Mouse (Mus musculus) lung, postnatal 14 days (tissue): Measurements from ENCODE around the gene Cdt1.
"Not testable (repeated sequence)": the region's sequence is repeated elsewhere in the genome, so short reads cannot be mapped to it uniquely, and the experiment has no call there.

Experiments
- DNase-seq: peaks from one replicate; pipeline ENCODE4 v3.0.0; 2021

Cdt1 gene

DNA sequence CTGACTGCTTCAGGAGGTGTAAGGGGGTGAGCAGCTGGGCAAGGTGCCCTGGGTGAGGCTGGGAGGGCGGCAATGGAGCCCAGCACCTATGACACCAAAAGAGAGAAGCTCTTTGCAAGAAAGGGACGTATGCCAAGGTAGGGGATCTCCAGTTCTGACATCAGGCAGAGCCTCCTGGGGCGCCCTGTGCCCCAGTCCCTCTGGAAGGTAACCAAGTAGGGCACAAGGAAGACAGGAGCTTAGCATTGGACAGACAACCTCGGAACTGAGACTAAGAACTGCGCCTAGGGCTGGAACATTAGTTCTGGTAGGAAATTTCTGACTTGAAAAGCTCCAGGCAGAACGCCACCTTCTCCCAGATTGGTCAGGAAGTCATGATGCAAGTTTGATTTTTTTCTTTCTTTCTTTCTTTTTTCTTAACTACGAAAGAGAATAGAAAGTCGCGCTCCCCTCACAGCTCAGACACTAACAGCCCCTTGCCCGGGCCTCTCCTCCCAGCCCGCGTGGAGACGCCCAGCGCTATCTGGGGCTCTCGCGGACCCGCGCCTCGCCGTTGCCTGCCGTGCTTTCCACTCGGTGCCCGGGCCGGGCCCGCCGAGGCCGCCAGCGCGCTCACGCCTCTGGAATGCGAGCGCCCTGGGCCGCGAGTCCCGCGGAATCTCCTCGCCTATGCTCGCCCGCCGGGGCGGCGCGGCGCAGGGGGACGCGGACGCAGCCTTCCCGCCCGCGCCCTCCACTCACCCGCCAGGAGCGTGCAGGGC is 17.4 kb upstream of the Cdt1 start:
- DNase-seq, result peak; percentile 64

DNA sequence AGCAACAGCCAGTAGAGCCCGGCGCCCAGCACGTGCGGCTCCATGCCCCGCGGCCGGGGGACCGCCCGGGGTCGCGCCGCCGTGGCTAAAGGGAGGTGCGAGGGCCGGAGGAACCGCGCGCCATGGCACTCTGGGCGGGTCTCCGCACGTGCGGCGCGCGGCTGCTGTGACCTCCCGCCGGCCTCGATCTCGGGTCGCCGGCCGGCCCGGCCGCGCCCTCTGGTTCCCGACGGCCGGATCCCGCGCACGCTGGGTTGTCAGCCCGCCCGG is 16.9 kb upstream of the Cdt1 start:
- DNase-seq, result no peak

DNA sequence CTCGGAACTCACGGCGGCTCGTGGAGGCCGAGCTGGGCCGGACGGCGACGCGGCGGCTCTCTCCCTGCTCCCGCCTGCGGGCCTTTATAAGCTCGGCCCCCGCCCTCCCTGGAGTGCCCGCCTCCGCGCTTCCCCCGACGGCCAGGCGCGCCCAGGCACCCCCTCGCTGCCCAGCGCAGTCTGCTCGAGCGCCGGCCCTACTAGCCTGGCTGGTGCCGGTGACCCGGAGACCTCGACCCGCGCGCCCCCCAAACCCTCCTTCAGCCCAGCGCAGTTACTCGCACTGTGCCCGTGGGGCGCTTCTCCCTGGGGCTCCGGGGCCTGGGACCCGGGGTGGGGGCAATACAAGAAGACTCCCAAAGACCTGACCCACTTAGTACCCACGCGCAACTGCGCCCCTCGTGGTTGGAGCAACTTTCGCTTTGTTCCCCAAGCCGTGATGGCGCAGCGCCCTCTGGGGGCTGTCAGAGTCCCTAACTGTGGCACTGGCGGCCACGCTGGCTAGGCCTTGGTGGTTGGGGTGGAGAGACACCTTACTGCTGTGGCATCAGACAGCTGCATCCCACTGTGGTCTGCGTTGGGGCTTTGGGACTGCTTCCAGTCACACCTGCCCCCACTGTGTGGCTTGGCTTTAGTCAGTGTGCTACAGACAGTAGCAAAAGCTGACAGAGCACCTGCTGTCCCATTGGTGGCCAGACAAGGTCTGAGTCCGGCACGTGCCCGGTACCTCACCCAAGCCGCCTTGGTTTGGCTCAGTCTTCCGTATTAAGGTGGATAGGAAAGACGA is 16.4 kb upstream of the Cdt1 start, which contains the start of gene Piezo1:
Piezo1 (minus strand) TSS at position 65 of the 787 bp plus-strand sequence.
- DNase-seq, result peak; percentile 98

DNA sequence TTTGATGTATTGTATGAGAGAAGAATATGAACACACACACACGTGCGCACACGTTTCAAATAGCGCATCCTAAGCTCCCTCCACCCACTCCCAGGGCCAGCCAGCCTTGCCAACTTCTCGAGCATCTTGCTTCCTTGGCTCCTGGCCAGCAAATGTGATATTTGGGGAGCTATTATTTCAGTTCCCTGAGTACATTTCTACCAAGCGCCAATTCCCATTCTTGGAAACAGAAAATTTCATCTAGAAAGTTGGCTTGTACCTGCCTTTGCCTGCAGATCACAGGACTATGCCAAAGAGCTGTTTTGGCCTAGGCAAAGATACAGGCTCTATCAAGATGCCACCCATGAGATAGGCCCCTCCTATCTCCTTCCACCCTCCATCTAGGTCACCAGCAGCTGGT is 13.0 kb upstream of the Cdt1 start:
- DNase-seq, result no peak

DNA sequence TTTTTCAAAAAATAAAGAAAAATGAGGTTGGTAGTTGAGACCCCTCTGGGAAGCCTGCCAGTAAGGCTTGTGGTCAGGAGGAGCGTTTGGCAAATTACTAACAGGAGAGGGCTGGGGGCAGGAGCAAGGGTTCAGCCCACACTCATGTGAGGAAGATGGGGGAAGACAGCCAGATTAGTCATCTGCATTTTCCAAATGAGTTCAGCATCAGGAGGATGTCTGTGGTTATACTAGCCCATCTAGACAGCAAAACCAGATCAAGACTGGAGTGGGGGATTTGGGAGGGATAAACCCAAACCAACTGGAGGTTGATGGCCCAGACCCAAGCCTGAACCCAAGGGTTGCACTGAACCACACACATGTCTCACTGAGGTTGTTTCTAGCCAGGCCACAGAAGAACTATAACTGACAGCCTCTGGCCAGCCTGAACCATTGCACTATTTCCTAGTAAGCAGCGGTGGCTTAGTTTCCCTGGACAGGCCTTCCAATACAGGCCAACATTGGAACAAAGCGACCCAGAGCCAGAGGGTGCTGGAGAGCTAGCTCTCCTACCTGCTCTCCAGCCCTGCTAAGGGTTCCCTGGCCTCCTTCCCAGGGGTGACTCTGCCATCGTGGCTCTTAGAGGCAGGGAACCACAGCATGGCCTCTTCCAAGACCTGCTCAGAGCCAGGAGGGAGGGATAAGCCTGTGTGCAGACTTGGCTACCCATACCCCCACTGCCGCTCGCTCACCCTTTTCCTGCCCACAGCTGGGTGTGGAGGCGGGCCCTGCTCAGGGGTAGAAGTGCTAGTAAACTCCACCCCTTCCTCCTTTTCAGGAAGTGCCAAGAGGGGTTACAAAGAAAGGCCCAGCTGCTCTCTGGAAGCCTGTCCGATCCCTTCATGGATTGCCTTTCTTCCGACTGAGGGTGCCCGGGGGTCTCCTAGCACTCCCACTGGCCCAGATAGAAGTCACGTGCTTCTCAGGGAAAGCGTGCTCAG is 11.5 kb upstream of the Cdt1 start:
- DNase-seq, result peak; percentile 70

DNA sequence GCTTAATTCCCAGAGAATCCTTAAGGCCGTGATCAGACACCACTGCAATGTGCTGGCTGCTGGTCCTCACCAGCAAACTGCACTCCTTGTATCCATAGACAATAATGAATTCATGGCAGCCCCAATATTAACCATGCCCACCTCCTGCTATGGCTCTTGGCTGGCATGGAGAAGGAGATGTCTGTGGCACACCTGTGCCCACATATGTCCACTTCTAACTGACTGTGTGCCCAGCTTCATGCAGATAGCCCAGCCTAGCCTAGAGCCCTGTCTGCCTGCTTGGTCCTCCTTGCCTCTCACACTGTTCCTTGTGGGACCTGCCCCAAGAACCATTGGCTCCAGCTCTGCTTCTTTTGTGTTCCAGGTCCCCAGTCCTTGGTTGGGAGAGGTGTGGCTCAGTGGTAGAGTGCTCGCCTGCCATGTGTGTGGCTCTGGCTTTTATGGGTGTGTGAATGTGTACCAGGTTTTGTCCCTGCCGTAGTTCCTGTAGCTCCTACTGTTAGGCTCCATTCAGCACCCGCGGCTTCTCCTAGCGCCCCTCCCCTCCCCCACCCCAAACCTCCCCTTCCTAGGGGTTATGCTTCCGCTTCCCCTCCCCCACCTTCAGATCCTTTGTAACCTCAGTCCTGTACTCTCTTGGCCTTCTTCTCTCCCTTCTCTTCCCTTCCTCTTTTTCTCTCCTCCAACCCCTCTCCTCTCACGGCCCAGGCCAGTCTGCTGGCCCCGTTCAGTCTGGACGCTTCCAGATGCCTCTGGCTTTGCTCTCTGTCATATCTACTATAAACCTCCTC is 10.4 kb upstream of the Cdt1 start:
- no peak for DNase-seq

DNA sequence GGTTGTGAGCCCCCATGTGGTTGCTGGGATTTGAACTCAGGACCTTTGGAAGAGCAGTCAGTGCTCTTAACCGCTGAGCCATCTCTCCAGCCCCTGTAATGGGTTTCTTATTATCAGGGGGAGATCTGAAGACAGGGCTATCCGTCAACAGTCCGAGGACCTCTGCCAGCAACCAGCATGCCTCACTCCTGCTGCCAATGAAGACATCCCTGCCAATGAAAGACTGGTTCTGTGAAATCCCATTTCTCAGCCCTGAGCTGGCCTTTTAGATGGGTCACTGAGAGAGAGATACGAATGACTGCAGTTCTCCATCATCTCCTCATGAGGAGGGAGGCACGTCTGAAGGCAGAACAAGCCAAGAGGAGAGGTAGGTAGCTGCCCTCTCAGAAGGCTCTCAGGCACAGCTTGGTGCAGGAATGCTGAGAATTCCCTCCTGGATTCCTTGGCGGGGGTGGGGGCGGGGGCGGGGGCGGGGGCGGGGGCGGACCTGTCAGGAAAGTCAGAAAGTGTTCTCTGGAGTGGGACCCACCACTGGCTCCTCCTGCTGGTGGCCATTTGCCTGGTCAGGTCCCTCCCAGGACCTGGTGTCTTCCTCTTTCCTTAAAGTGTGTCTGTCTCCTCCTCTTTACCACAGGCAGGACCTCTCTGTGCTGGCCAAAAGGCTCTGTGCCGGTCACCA is 9.0 kb upstream of the Cdt1 start:
- peak; percentile 46 for DNase-seq

DNA sequence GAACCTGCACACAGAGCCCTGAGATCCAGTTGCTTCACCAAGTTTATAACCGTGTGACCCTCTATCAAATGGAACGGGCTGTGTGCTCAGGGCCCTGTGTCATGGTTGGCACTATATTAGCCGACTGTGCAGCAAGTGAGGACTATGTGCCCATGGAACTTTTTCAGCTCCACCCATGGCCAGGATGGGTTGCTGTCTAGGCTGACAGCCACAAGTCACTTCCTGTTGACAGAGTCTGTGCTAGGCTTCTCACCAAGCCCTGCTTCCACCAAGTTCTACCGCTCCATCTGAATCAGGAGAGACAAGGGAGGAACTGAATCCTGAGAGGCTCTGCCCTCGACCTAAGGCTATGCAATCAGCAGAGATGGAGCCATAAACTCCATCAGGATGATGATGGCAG is 6.6 kb upstream of the Cdt1 start:
- no peak for DNase-seq

DNA sequence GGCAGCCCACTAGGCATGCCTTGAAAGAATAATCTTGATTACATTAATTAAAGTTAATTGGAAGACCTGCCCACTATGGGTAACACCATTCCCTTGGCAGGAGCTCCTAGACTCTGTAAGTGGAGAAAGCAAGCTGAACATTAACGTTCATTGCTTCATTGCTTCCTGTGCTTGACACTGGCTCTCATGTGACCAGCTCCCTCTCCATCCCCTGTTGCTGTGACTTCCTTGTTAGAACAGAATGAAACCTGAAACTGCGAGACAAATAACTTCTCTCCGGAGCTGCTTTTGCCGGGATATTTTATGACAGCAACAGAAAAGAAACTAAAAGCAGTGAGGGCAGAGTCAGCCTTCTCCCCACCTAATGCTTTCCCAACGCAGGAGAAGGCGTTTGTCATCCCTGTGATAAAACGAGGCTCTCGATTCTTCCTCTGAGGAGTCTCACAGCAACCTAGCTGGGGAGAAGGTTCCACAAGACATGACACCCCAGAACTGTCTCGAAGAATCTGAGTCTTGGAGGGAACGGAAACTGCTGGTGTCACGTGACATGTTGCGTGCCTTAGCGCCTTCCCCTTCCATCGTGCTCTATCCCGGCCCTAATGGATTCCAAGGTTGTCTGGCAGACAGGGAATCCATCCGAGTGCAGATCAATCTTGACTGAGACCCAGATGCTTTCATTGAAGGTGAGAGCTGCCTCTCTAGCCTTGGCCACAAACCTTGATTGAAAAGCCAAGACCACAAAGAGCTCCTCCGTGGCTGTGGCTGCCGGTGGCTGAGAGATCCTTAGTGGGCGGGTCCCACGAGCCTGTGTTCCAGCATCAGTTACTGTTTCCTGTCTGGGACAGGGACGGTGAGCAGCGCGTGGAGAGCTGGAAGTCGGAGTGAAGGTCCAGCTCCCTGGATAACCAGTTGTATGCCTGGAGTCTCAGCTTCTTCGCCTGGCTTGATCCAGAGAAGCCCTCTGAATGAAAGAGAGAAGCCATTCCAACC is 3.2 kb upstream of the Cdt1 start:
- no peak for DNase-seq

DNA sequence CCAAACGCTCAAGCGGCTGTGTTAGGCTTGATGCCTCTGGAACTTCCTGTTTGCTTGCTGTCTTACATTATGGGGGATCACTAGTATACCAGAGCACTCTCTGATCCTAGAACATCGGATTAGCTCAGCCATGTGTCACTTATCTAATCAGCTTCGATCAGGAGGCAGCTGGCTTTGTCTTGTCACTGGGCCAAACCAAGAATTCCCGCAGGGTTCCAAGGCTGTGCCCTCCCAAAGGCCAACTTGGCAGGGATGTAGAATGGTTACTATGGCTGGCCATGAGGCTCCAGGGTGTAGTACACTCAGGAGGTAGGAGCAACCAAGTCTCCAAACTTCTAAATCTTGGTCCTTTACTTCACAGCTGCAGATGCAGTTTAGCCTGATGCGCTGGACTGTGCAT is 1.0 kb upstream of the Cdt1 start:
- DNase-seq, result no peak

DNA sequence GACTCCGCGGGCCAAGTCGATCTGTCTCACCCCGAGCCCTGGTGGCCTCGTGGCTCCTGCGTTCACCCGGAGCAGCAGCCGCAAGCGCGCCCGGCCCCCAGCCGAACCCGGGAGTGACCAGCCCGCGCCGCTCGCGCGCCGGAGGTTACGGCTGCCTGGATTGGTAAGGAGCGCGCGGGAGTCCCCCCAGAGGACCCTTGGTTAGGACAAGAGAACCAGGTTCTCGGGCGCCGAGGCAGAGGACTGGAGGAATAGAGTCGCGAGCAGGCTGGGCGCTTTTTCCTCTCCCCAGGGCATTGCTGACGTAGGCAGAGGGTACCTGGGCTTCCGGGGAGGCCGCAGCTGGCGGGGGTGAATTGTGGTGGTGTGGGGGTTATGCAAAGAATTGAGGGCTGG is 292 bp downstream of the Cdt1 start:
- DNase-seq, result no peak

DNA sequence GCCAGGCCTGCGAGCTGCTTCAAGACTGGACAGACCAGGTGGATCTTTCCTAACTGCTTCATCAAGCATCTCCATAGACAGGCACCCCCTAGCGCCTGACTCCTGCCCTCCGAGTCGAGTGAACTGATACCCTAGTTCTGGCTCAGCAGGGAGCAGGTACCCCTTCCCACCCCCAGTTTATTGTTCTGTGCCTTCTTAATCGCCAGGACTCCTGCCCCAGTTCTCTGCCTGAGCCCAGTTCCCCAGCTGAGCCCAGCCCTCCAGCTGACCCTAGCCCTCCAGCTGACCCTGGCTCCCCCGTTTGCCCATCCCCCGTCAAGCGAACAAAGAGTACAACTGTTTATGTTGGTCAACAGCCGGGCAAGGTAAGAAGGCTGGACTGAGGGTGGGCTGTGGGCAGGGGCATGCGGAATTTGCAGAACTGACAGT is 1.1 kb downstream of the Cdt1 start:
- no peak for DNase-seq

DNA sequence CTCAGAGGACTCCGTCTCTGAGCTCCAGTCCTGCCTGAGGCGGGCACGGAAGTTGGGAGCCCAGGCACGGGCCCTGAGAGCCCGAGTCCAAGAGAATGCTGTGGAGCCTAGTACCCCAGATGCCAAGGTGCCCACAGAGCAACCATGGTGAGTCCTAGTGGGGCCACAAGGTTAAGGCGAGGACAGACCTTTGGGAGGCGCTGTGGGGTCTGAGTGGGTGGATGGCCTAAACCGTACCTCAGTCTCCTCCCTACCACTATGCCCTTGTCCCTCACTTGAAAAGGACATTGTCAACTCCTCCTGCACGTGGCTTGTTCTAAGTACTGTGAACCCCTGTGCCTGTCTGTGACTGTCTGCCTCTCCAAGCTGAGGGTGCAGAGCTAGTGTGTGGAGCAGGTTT is 1.5 kb downstream of the Cdt1 start:
- no peak for DNase-seq

DNA sequence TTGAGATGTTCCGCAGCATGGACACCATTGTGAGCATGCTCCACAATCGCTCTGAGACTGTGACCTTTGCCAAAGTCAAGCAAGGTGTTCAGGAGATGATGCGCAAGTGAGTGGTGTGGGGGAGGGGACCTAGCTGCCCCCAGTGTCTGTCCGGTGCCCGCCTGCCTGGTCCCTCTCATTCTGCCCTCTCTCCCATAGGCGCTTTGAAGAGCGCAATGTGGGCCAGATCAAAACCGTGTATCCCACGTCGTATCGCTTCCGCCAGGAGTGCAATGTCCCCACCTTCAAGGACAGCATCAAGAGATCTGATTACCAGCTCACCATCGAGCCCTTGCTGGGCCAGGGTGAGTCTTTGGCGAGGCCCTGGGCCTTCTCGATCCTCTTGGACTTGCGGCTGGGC is 2.2 kb downstream of the Cdt1 start:
- DNase-seq, result no peak

DNA sequence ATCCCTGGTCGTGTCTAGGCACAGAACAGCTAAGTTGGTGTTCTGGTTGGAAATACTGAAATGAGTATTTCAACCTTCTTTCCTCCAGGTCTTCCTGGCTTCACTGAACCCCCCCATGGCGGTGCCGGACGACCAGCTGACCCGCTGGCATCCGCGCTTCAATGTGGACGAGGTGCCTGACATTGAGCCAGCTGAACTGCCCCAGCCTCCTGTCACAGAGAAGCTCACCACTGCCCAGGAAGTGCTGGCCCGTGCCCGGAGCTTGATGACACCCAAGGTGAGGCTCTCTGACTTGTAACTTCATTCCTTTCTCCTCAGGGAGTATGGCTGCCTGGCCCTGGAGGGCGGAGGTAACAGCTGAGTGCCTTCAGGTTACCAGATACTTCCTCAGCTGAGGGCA is 3.3 kb downstream of the Cdt1 start:
- no peak for DNase-seq

DNA sequence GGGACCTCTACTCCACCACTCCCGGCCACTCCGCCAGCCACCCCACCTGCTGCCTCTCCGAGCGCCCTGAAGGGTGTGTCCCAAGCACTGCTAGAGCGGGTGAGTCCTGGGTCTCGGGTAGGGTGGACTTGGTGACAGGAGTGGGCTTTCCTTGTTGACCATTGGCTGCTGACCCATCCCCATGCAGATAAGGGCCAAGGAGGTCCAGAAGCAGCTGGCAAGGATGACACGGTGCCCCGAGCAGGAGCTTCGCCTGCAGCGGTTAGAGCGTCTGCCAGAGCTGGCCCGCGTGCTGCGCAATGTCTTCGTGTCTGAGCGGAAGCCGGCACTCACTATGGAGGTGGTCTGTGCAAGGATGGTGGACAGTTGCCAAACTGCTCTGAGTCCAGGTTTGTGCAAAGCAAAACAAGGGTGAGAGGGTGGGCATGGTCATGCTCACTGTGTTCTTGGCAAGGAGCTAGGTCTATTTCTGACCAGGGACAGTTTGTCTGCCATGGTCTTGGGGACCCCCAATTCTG is 4.0 kb downstream of the Cdt1 start:
- DNase-seq, result no peak

DNA sequence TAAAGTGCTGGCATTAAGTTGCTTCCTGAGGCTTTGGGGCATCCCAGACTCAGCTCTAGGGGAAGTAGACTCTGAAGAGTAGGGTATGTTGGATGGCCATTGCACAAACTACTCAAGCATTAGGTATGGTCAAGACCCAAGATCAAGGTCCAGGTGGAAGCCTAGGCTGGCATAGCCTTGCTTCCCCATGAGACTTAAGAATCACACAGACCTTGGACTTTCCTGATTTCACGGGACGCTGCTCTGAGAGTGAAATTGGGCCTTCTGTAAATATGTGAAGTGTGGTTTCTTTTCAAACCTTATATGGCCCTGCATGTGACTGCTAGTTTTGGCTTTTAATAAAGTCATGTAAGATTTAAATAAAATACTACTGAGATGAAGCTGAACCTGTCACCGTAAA is 4.9 kb downstream of the Cdt1 start:
- DNase-seq, result no peak

DNA sequence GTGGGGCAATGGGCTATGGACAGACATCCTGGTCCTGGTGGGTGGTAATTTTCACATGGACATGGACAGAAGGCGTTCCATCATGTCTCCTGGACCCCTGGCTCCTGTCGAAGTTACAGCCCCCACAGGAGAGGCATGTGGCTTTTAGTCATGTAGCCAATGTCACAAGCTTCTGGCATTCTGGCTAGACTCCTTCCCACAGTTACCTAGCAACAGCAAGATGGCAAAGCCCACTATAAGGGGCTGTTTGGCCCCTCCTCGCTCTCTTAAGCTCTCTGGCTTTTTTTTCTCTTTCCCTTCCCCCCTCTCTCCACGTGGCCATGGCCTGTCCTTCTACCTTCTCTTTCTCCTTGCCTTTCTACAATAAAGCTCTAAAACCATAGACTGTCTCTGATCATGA is 5.4 kb downstream of the Cdt1 start:
- DNase-seq, result not testable (repeated sequence)

DNA sequence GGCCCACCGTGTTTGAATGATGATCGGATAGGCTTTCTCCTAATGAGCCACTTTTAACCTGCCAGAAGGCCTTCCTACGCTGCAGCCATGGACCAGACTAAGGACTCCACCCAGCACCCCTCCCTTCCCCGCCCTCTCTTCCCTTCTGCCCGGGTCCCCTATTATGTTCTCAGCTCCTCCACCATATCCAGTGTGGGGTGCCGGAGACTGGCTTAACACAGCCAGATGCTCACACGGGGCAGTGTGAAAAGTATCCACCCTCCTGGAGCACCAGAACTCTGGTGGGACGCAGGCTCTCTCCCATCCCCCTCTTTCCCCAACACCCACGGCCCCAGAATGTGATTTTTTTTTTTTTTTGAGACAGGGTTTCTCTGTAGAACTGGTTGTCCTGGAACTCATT is 5.8 kb downstream of the Cdt1 start:
- DNase-seq, result no peak

DNA sequence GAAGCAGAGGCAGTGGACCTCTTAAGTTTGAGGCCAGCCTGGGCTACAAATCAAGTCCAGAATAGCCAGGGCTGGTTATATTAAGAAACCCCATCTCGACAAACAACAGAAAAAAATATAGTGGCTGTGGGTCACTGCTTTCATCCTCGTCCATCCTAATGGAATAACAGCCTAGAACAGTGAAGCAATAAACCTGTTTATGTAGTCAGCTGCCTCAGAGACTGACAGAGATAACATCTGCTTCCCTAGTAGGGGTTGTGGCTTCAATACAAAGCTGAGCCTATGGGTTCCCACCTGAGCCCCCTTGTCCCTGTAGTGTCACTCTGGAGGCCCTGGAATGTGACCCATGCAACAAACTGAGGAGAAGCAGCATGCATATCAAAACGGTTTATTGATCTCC is 6.4 kb downstream of the Cdt1 start:
- DNase-seq, result no peak
